Mouse (Mus musculus) G1E (cell line): ENCODE data around the gene Cisd3.

Experiments used
- CTCF ChIP-seq: IDR thresholded peaks from 2 replicates; pipeline ENCODE4 v1.5.1; 2012; ENCODE audit warnings: low read depth, low read length, inconsistent platforms, mixed read lengths
- GATA1 ChIP-seq: IDR thresholded peaks from 2 replicates; pipeline ENCODE4 v1.6.1; 2012; ENCODE audit warnings: borderline replicate concordance, low read length, inconsistent platforms, mixed read lengths
- GATA2 ChIP-seq: IDR thresholded peaks from 2 replicates; pipeline ENCODE4 v1.6.1; 2012; ENCODE audit warnings: low read depth, low read length, inconsistent platforms, borderline replicate concordance
- POLR2AphosphoS5 ChIP-seq: IDR thresholded peaks from 2 replicates; pipeline ENCODE4 v1.6.1; 2012; ENCODE audit warnings: low read depth, low read length, inconsistent platforms; ENCODE audit not compliant: insufficient replicate concordance
- TAL1 ChIP-seq: conservative IDR thresholded peaks from 2 replicates; pipeline ENCODE4 v1.6.1; 2012; ENCODE audit warnings: low read depth, low read length, inconsistent platforms, mixed read lengths

DNA sequence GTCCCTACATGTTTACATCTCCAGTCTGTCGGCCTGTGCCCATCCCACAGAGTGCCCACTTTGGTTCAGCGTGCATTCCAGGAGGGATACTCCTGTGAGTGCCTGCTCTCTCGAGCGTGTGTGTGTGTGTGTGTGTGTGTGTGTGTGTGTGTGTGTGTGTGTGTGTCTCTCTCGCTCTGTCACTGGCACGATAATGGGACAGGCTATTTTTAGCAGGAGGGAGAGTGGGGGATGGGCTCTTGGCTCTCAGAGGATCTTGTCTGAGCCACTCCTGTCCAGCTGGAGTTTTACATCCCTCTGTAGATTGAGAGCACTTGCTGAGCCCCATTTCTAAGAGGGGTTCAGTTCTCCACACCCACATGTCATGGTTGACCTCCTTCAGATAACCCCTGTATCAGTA is 15.8 kb upstream of the Cisd3 start:
- no peak for TF ChIP-seq CTCF
- no peak for TF ChIP-seq POLR2AphosphoS5
- no peak for TF ChIP-seq GATA1
- TF ChIP-seq TAL1 = no peak
- no peak for TF ChIP-seq GATA2
